Mouse (Mus musculus) embryonic facial prominence, embryonic 15.5 days (tissue): ENCODE measurements around the gene Spag9. TPM values are rescaled to one million over a fixed set of nuclear protein-coding genes. Genes with fewer than 3 reads are reported as not detected.

ENCODE experiments used
- ATAC-seq: fragments of 200-750 bp; cut with Nextera tagmentation; 2 replicates; pipeline ENCODE4 v1.8.0; 2017; ENCODE audit warnings: low read depth, moderate TSS enrichment; ENCODE audit not compliant: insufficient number of reproducible peaks, low FRiP score, low TSS enrichment
- H3K27ac ChIP-seq: fragments of 300-500 bp; sonication (generic); replicated peaks from 2 replicates; pipeline ENCODE4 v1.5.1; 2015; ENCODE audit warnings: mild to moderate bottlenecking, inconsistent platforms
- H3K27me3 ChIP-seq: fragments of 300-500 bp; sonication (generic); 2 replicates; pipeline ENCODE4 v1.6.1; 2015; ENCODE audit warnings: inconsistent platforms
- H3K36me3 ChIP-seq: fragments of 300-500 bp; sonication (generic); 2 replicates; pipeline ENCODE4 v1.6.1; 2015; ENCODE audit warnings: mild to moderate bottlenecking, inconsistent platforms
- H3K4me1 ChIP-seq: fragments of 300-500 bp; sonication (generic); 2 replicates; pipeline ENCODE4 v1.6.1; 2015; ENCODE audit warnings: inconsistent platforms
- H3K4me2 ChIP-seq: fragments of 300-500 bp; sonication (generic); replicated peaks from 2 replicates; pipeline ENCODE4 v1.6.1; 2015; ENCODE audit warnings: mild to moderate bottlenecking, inconsistent platforms
- H3K4me3 ChIP-seq: fragments of 300-500 bp; sonication (generic); replicated peaks from 2 replicates; pipeline ENCODE4 v1.5.1; 2015; ENCODE audit warnings: mild to moderate bottlenecking, inconsistent platforms
- H3K9ac ChIP-seq: fragments of 300-500 bp; sonication (generic); 2 replicates; pipeline ENCODE4 v1.6.1; 2015; ENCODE audit warnings: inconsistent platforms
- H3K9me3 ChIP-seq: fragments of 300-500 bp; sonication (generic); replicated peaks from 2 replicates; pipeline ENCODE4 v1.6.1; 2016; ENCODE audit warnings: inconsistent platforms
- WGBS: fragments of 180-500 bp; shearing (Covaris S2); methylation state at CpG from one replicate; pipeline ENCODE4 v1.1.7; 2015; 5-methylcytosine and 5-hydroxymethylcytosine counted together
- polyA plus RNA-seq: library from polyadenylated mRNA; unstranded; fragments of >200 nt; fragmentation: Nextera tagmentation; extraction: Ambion mirVana; gene quantifications from 2 replicates; pipeline ENCODE4 v1.2.1, GENCODE M21; 2015

Spag9 gene
- polyA plus RNA-seq, 1 experiment from 2014 or later = 43.4 TPM

- no peaks in the 10 kb centered on the region for H3K27me3 ChIP-seq
- H3K9ac ChIP-seq = no peak overlapping the region
- peaks cover 48% of the 10 kb centered on the region for H3K36me3 ChIP-seq
- H3K4me3 ChIP-seq = no peak overlapping the region
- 0 out of 2 replicates have a peak overlapping the region, but pooled peaks have one; percentile 7 for H3K27ac ChIP-seq
- H3K4me1 ChIP-seq = no peaks in the 10 kb centered on the region
- no peaks in the 10 kb centered on the region for H3K9me3 ChIP-seq
- ATAC-seq = no peak
- no peak overlapping the region for H3K4me2 ChIP-seq
Observed at GRCm38 (mm10) chr11:94118612-94119011, 122.7 kb downstream of the Spag9 start.

GRCm38 (mm10) chr11:94120690-94121089, 124.8 kb downstream of the Spag9 start:
- Histone ChIP-seq H3K4me3 (no peak overlapping the region), H3K36me3 (peaks cover 44% of the 10 kb centered on the region), H3K27ac (no peak overlapping the region), H3K4me1 (no peaks in the 10 kb centered on the region), H3K4me2 (no peak overlapping the region), H3K27me3 (no peaks in the 10 kb centered on the region), H3K9me3 (no peaks in the 10 kb centered on the region), H3K9ac (no peak overlapping the region)
- no peak for ATAC-seq
- 92% methylated on average over 3 of the region's 3 CpGs for WGBS

GRCm38 (mm10) chr11:94121501-94121900, 125.6 kb downstream of the Spag9 start:
- Histone ChIP-seq H3K4me1 (no peaks in the 10 kb centered on the region), H3K36me3 (peaks cover 43% of the 10 kb centered on the region), H3K9me3 (no peaks in the 10 kb centered on the region), H3K27me3 (no peaks in the 10 kb centered on the region), H3K27ac (no peak overlapping the region), H3K9ac (no peak overlapping the region), H3K4me3 (no peak overlapping the region), H3K4me2 (no peak overlapping the region)
- ATAC-seq = no peak
- 84% methylated on average over 10 of the region's 10 CpGs for WGBS

- no peaks in the 10 kb centered on the region for H3K4me1 ChIP-seq
- no peak overlapping the region for H3K9ac ChIP-seq
- no peak overlapping the region for H3K4me3 ChIP-seq
- H3K4me2 ChIP-seq = no peak overlapping the region
- 87% methylated on average over 9 of the region's 9 CpGs for WGBS
- H3K27me3 ChIP-seq = no peaks in the 10 kb centered on the region
- H3K36me3 ChIP-seq = peaks cover 42% of the 10 kb centered on the region
- no peak overlapping the region for H3K27ac ChIP-seq
- ATAC-seq = no peak
- no peaks in the 10 kb centered on the region for H3K9me3 ChIP-seq
Observed at GRCm38 (mm10) chr11:94122341-94123030, 126.6 kb downstream of the Spag9 start.

- ATAC-seq = no peak
- Histone ChIP-seq H3K9me3 (no peaks in the 10 kb centered on the region), H3K4me2 (no peak overlapping the region), H3K27ac (no peak overlapping the region), H3K4me3 (no peak overlapping the region), H3K36me3 (peaks cover 25% of the 10 kb centered on the region), H3K4me1 (no peaks in the 10 kb centered on the region; the same call in 1 of the 2 replicates), H3K27me3 (no peaks in the 10 kb centered on the region), H3K9ac (no peak overlapping the region)
- 96% methylated on average over 9 of the region's 9 CpGs for WGBS
Observed at GRCm38 (mm10) chr11:94126701-94127100, 130.8 kb downstream of the Spag9 start.

GRCm38 (mm10) chr11:94127966-94128365, 132.1 kb downstream of the Spag9 start:
- Histone ChIP-seq H3K4me1 (no peaks in the 10 kb centered on the region; the same call in 1 of the 2 replicates), H3K9me3 (no peaks in the 10 kb centered on the region), H3K4me3 (no peak overlapping the region), H3K36me3 (peaks cover 14% of the 10 kb centered on the region; the same call in 1 of the 2 replicates), H3K9ac (no peak overlapping the region), H3K27ac (no peak overlapping the region), H3K4me2 (no peak overlapping the region), H3K27me3 (no peaks in the 10 kb centered on the region)
- WGBS = 29% methylated on average over 5 of the region's 5 CpGs
- peak; percentile 68; the same call in 1 of the 2 replicates for ATAC-seq

GRCm38 (mm10) chr11:94128506-94128905, 132.6 kb downstream of the Spag9 start:
- H3K9ac ChIP-seq = no peak overlapping the region
- H3K4me1 ChIP-seq = peaks cover 4% of the 10 kb centered on the region; the same call in 1 of the 2 replicates
- WGBS = 89% methylated on average over 8 of the region's 8 CpGs
- ATAC-seq = no peak
- no peaks in the 10 kb centered on the region for H3K27me3 ChIP-seq
- H3K9me3 ChIP-seq = no peaks in the 10 kb centered on the region
- no peak overlapping the region for H3K27ac ChIP-seq
- H3K36me3 ChIP-seq = 0 out of 2 replicates have a peak, but pooled peaks cover 12% of the 10 kb centered on the region
- no peak overlapping the region for H3K4me3 ChIP-seq
- H3K4me2 ChIP-seq = no peak overlapping the region

GRCm38 (mm10) chr11:94129261-94130059, 133.6 kb downstream of the Spag9 start:
- Histone ChIP-seq H3K4me1 (peaks cover 14% of the 10 kb centered on the region), H3K9ac (no peak overlapping the region), H3K9me3 (no peaks in the 10 kb centered on the region), H3K27ac (no peak overlapping the region), H3K36me3 (0 out of 2 replicates have a peak, but pooled peaks cover 10% of the 10 kb centered on the region), H3K4me3 (no peak overlapping the region), H3K4me2 (no peak overlapping the region), H3K27me3 (no peaks in the 10 kb centered on the region)
- WGBS = 62% methylated on average over 12 of the region's 12 CpGs
- no peak for ATAC-seq

GRCm38 (mm10) chr11:94130118-94131095, 134.5 kb downstream of the Spag9 start:
- WGBS = 60% methylated on average over 4 of the region's 4 CpGs
- Histone ChIP-seq H3K4me3 (no peak overlapping the region), H3K36me3 (0 out of 2 replicates have a peak, but pooled peaks cover 10% of the 10 kb centered on the region), H3K4me1 (peaks cover 22% of the 10 kb centered on the region), H3K27ac (no peak overlapping the region), H3K4me2 (no peak overlapping the region), H3K9ac (no peak overlapping the region), H3K9me3 (no peaks in the 10 kb centered on the region), H3K27me3 (no peaks in the 10 kb centered on the region)
- ATAC-seq = no peak

- no peaks in the 10 kb centered on the region for H3K36me3 ChIP-seq
- peak overlapping the region; percentile 29; the same call in 1 of the 2 replicates for H3K4me2 ChIP-seq
- H3K9me3 ChIP-seq = no peaks in the 10 kb centered on the region
- H3K27me3 ChIP-seq = no peaks in the 10 kb centered on the region
- no peak overlapping the region for H3K4me3 ChIP-seq
- 0 out of 2 replicates have a peak overlapping the region, but pooled peaks have one; percentile 45 for H3K27ac ChIP-seq
- peak; percentile 48 for ATAC-seq
- H3K9ac ChIP-seq = no peak overlapping the region
- peaks cover 44% of the 10 kb centered on the region for H3K4me1 ChIP-seq
- 15% methylated on average over 11 of the region's 11 CpGs for WGBS
Observed at GRCm38 (mm10) chr11:94133344-94133955, 137.6 kb downstream of the Spag9 start.
